Mouse (Mus musculus) lung, adult 18-20 months (tissue): Measurements from ENCODE around the gene Gstt1.
"Not testable (repeated sequence)": the region's sequence is repeated elsewhere in the genome, so short reads cannot be mapped to it uniquely, and the experiment has no call there.

Experiments
- DNase-seq, 2 experiments: peaks; one replicate each; pipeline ENCODE4 v3.0.0; 2022; ENCODE audit warnings: mixed read lengths in 2 of 2

Gene Gstt1

GRCm38 (mm10) chr10:75798176-75798696 is at the start of gene Gstt1:
Gstt1 (minus strand) TSS chr10:75798584.
- DNase-seq: peak; percentile 77 to 85

- no peak for DNase-seq
Observed at GRCm38 (mm10) chr10:75845306-75845930, 47.0 kb upstream of the Gstt1 start.

- DNase-seq: no peak
Observed at GRCm38 (mm10) chr10:75844800-75845199, 46.4 kb upstream of the Gstt1 start.

GRCm38 (mm10) chr10:75843898-75844297 is 45.5 kb upstream of the Gstt1 start:
- not testable (repeated sequence) for DNase-seq

- no peak for DNase-seq
Observed at GRCm38 (mm10) chr10:75839092-75839491, 40.7 kb upstream of the Gstt1 start.

GRCm38 (mm10) chr10:75837248-75837759 is 38.9 kb upstream of the Gstt1 start, which contains the start of gene Gstt2:
Gstt2 (minus strand) TSS chr10:75837424.
- DNase-seq: peak; percentile 94 to 96

- peak; percentile 33 to 76 for DNase-seq
Observed at GRCm38 (mm10) chr10:75835761-75836531, 37.6 kb upstream of the Gstt1 start.

- DNase-seq: peak; percentile 74 to 78
Observed at GRCm38 (mm10) chr10:75835307-75835706, 36.9 kb upstream of the Gstt1 start.

- no peak for DNase-seq
Observed at GRCm38 (mm10) chr10:75834721-75835120, 36.3 kb upstream of the Gstt1 start.

- DNase-seq: peak; percentile 78 to 85
Observed at GRCm38 (mm10) chr10:75834250-75834649, 35.9 kb upstream of the Gstt1 start.

GRCm38 (mm10) chr10:75833456-75834080 is 35.2 kb upstream of the Gstt1 start:
- peak; percentile 48 to 56 for DNase-seq

GRCm38 (mm10) chr10:75832272-75832895 is 34.0 kb upstream of the Gstt1 start:
- DNase-seq: peak; percentile 85 to 87

- no peak for DNase-seq
Observed at GRCm38 (mm10) chr10:75830275-75830670, 31.9 kb upstream of the Gstt1 start.

GRCm38 (mm10) chr10:75829529-75830274 is 31.3 kb upstream of the Gstt1 start:
- no peak for DNase-seq

GRCm38 (mm10) chr10:75828500-75828931 is 30.1 kb upstream of the Gstt1 start:
- DNase-seq: peak; percentile 50 to 51

- peak; percentile 60 to 65 for DNase-seq
Observed at GRCm38 (mm10) chr10:75827668-75828360, 29.4 kb upstream of the Gstt1 start.

- no peak for DNase-seq
Observed at GRCm38 (mm10) chr10:75824530-75824929, 26.1 kb upstream of the Gstt1 start.

GRCm38 (mm10) chr10:75823782-75824181 is 25.4 kb upstream of the Gstt1 start:
- no peak for DNase-seq

- DNase-seq: no peak
Observed at GRCm38 (mm10) chr10:75822443-75822842, 24.1 kb upstream of the Gstt1 start, which contains the start of gene Gstt4. Gstt4 (minus strand) TSS chr10:75822543.

- no peak for DNase-seq
Observed at GRCm38 (mm10) chr10:75819882-75820281, 21.5 kb upstream of the Gstt1 start.

GRCm38 (mm10) chr10:75818641-75819040 is 20.3 kb upstream of the Gstt1 start:
- DNase-seq: peak in 1 of 2 experiments; percentile 11
